Mouse (Mus musculus) small intestine, adult 2 months (tissue): ENCODE results near the gene Ufd1.

Experiments
- CTCF ChIP-seq: fragments of 200-500 bp; IDR thresholded peaks from 2 replicates; pipeline ENCODE4 v1.5.1; 2012; ENCODE audit warnings: low read depth, mild to moderate bottlenecking, control low read depth, inconsistent platforms, low read length, moderate library complexity, mixed read lengths; ENCODE audit not compliant: insufficient replicate concordance, insufficient read length; ENCODE audit errors: extremely low read depth
- POLR2A ChIP-seq: fragments of 200-500 bp; IDR thresholded peaks from 2 replicates; pipeline ENCODE4 v1.6.1; 2012; ENCODE audit warnings: low read depth, mild to moderate bottlenecking, control low read depth, inconsistent platforms, low read length, moderate library complexity

GRCm38 (mm10) chr16:18785025-18785424, 26.6 kb upstream of the Ufd1 start:
- TF ChIP-seq CTCF (no peak), POLR2A (no peak)
